Mouse (Mus musculus) common myeloid progenitor, adult 5-6 weeks (primary cell): ENCODE measurements at regions not wholly inside any gene's neighbourhood (a gene's known extent, or its start where the extent isn't known, plus 50 kb on each side); places are given as distances from the start of the nearest gene placed in this dataset.

Experiments used
- ATAC-seq: replicated peaks from 2 replicates; pipeline ENCODE4 v1.8.0; 2016; ENCODE audit warnings: low read depth, mild to moderate bottlenecking, moderate TSS enrichment, inconsistent platforms; ENCODE audit not compliant: poor library complexity, severe bottlenecking

DNA sequence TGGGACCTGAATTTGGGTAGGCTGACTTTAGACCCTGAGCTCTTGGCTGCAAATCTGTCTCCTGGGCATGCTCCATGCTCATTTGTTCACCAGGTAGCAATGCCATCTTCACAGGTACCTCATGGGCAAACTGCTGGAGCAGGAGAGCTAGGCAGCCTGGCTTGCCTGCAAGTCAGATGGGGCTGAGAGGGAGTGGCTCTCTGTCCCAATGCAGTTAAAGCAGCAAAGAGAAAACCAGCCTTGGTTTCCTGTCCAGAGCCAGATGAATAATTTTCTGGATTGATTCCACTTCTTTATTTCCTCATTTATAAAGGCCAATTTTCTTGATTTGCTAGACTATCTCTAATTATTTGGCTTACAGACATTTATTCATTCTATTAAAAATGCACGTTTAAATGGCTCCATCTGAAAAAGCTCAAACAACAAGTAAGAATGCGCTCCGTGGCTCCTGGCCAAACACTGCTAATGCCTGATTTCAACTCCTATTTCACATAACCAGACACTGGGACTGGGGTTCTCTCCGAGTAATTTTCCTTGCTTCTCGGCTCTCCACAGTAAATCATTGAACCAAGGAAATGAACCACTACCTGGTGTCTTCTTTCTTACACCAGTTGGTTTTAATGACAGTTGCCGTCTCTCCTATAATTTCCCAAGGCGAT is 60.5 kb downstream of the Rsl24d1 start:
- ATAC-seq, result no peak

DNA sequence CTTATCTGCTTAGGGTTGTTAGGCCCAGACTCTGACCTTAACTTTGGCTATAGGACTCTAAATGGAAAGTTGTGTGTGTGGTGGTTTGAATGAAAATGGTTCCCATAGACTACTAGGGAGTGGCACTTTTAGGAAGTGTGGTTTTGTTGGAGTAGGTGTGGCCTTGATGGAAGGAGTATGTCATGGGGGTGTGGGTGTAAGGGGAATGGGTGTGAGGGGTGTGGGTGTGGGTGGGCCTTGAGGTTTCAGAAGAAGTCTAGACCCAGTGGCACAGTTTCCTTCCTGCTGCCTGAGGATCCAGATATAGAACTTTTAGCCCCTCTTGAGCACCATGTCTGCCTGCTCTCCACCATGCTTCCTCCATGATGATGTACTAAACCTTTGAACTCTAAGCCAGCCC is 63.4 kb downstream of the Rsl24d1 start:
- ATAC-seq, result peak; percentile 73

DNA sequence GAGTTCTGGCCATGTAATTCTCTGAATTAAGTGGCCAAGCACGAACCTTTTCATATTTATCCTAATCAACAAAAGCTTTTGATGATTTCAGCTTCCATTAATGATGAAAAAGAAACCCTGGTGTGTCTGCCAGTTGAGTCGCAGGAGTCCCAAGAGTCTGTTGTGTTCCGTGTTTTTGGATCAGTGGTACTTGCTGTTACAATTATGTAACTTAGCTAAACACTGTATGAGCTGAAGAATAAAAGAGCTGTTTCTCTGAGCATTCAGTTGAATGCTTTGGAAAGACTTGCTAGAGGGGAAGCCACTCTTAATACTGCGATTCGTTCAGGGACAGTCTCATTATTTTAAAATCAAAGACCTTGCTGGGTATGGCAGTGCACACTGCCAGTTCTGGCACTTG is 70.1 kb downstream of the Rsl24d1 start:
- ATAC-seq, result no peak

DNA sequence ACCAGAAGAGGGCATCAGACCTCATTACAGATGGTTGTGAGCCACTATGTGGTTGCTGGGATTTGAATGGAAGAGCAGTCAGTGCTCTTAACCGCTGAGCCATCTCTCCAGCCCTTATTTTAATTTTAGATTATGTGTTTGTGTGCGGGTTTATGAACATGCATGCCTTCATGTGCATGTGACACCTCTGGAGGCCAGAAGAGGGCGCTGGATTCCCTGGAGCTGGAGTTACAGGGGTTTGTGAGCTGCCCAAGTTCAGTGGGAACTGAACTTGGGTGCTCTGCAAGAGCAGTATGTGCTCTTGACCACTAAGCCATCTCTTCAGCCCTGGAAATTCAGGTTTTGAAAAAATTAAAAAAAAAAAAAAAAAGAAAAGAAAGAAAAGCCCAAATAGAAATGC is 71.7 kb downstream of the Rsl24d1 start:
- ATAC-seq, result no peak

DNA sequence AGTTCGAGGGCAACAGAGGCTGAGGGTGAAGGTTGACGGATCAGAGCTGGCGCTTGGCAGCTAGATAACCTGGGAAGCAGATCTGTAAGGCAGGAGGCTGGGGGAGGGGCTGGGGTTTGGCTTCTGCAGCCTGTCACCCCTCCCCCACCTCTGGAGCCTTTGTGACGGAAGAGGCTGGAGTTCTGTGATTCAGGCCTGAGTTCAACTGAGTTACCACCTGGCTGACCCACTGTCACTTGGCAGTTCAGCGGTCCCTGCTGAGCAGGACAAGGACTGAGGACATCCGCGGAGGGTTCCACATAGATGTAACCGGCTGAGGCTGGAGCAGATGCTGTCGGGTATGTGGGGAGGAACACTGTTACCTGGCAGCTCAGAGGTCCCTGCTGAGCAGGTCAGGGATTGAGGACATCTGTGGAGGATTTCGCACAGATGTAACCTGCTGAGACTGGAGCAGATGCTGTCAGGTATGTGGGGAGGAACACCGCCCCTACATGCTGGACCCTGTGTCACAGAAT is 79.1 kb downstream of the Rsl24d1 start:
- no peak for ATAC-seq

DNA sequence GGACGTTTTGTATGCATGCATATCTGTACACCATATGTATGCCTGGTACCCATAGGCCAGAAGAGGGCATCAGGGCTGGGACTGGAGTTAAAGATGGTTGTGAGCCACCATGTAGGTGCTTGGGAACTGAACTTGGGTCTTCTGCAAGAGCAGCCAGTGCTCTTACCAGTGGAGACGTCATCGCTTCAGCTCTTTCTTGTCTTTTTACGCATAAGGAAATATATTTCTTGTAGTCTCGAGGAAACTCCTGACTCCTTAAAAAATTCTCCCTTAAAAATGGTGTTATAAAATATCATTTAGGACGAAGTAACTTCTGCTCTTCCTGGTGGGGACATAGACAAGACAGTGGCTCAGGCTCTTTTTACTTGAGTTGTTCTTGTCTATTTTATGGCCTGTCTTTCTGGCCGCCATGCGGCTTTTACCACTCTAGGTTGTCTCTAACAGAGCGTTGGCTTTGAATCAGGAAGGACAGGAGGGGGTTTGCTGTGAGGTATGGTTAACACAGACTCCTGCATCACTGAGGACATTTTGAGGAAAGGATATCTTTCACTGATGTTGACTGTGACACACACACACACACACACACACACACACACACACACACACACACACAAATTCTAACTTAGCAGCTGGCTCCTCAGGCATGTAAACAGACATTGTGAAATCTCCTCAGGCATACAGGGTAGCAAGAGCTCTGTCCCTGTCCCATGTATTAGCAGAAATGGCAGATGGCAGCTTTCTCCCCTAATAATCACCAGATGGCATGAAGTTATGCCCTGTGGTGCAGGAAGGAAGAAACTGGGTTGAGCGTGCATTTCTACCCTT is 85.2 kb downstream of the Rsl24d1 start:
- no peak for ATAC-seq

DNA sequence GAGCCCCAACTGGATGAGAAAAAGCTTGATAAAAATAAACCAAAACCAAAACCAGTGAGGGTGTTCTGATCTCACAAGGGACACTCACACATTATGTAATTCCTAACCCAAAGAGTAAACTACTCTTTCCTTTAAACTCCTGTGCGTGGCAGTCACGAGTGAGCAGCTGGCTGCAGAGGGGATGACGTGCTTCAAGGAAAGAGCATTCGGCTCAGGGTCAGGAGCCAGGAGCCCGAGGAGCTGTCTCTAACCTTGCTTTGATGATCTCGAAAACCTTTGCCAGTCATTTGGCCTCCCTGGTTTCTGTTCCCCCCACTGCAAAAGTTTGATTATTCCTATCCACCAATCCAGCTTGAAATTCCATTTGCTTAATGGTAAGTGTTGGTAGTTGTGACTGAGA is 109.9 kb downstream of the Rsl24d1 start:
- no peak for ATAC-seq

DNA sequence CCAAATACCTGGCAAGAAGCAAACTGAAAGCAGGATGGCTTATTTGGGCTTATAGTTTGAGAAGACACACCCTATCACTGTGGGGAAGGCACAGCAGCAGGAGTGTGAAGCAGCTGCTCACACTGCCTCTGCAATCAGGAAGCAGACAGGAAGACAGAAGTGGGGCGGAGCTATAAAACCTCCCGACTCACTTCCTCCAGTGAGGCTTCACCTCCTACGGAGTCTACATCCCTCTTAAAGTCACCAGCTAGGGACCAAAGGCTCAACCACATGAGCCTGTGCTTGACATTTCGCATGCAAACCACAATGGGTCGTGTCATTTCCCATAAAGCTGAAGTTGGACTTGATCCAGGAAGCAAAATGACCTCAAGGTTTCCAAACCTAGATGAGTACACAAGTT is 127.0 kb downstream of the Rsl24d1 start:
- peak; percentile 100 for ATAC-seq

DNA sequence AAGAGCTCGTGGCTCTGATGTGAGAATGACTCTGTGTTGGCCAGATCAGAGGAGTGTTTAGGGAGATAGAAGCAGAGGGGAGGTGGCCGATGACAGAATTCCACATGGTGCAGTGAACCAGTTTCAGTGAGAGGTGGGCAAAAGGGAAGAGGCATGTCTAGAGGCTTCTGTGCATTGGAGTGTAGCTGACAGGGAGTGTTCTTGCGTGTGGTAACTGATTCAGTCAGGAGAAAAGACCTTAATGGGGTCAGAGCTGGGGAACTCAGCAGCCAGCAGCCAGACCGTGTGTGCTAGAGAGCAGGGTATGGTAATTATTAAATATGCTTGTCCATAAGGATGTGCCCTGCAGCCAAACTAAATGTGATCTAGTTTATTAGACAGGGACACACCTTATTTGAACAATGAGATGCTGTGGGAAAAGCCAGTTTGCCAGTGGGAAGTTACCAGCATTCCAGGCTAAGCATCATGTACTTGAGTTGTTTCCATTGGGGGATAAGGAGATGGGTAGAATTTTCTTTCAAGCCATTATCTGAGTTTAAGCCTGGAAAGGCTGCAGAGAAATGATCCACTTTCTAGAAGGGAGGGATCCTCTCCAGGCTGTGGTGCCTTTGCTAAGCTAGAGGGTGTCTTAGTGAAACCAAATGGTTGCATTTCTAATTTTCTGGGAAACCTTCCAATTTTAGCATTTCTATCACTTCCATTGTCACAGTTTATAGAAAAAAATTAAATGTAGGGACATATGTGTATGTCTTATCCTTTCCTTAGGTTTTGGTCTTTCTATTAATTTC is 129.5 kb downstream of the Rsl24d1 start:
- no peak for ATAC-seq

DNA sequence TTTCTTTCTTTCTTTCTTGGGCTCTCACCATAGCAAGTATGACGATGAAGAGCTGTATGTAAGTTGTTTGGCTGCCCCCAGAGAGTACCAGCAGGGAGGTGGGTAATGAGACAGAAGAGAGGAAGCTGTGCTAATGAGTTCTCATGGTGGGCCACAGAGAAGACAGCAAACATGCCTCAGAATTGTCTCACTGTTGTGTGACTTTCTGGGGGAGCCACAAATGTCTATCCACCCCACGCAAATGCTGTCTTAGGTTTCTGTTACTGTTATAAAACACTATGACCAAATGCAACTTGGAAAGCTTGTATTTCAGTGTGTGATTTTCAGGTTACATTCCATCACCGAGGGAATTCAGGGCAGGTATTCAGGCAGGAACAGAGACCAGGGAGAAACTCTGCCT is 131.0 kb downstream of the Rsl24d1 start:
- ATAC-seq, result no peak

DNA sequence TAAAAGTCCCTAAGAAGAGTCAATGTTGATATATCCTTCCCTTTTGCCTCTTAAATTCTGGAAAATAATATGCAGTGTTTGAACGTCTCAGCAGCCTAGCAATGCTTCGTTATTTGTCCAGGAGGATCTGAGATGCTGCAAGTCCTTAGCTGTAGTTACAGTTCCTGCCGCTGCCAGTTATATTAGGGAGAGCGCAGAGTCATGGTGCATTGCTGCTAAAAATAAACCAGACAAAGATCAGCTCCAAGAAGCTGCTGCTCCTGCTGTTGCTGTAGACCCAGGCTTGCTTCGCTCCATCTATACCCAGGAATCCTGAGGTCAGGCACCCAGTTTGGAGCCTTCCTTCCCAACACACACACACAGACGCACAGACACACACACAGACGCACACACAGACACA is 132.3 kb downstream of the Rsl24d1 start:
- peak; percentile 45; the same call in 1 of the 2 replicates for ATAC-seq

DNA sequence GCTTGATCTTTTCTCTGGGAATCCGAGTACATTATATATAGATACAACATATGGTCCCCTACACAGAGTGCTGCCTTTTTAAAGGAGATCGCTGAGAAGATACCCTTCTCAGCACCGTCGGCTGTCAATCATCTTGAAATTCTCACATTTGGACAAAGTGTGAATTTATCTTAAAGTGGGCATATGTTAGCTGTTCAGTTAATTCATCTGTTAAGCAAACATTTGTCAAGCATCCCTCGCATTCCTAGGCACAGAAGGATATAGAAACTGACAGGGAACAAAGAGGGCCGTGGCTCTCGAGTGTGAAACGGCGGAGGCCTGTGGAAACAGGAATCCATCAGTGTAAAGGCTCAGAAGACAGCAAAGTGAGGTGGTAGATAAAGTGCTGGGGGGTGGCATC is 144.9 kb downstream of the Rsl24d1 start:
- no peak for ATAC-seq

DNA sequence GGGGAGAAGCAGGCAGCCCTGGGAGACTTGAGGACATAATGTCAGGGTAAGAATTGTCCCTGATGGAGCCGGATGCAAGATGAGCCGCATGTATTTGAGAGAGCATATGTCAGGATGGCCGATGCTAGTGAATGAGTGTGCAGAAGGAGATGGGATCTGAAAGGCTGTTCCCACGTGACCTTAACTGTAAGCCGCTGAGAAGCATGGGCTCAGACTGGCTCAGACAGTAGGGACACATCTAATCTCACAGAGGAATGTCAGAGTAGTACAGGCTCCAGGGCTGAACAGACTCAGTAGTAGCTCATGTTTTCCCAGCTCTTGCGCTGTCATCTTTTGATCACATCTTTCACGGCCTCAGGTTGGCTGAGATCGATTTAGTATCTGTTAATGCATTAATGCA is 145.4 kb downstream of the Rsl24d1 start:
- no peak for ATAC-seq

DNA sequence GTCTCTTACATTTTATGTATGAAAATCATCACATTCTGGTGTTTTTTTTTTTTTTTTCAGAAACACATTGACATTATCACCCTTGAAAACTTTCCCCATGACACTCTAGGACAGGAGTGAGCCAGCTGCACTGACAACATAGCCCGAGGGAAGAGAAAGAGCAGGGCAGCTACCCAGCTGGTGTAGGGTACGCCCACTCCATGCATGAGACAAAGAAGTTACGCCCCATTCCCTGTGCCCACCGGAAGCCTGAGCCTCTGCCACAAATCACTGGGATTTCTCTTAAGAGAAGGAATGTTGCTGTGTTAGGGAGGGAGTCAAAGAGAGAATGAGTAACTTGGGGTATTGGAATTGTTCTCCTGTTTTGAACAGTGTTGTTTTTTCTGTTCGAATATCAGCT is 149.5 kb downstream of the Rsl24d1 start:
- ATAC-seq, result no peak

DNA sequence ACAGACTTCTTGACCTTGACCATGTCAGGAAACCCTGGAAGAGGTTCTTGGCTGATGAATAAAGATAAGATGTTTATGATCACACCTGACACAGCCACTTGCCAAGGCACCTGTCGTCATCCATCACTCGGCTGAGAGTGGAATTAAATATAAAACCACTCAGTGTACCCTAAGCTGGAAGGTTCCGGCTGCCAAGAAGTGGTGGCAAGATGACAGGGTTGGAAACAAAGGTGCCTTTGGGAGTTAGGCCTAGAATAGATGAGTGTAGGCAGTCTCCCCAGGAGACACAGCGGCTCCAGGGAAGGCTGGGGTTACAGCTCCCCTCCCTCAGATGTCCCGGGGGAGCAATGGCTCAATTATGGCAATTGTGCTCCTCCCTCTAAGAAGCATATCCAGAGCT is 157.0 kb downstream of the Rsl24d1 start:
- ATAC-seq, result no peak

DNA sequence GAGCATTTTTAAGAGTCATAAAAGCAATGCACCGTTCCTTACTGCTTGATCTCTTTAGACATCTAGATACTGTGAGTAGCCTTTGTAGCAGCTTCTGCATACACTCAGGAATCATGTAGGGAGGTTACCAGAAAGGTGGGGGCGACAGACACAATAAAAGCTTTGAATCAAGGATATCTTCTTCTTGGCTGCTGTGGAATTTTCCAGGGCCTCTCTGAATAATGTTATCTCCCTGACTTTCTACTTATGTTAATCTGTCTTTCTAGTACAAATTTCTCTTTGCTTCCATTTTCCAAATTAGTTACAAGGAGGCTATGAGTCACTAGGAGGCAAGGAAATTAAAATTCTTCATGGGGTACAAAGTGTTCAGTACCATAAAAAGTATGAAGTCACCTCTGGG is 159.4 kb downstream of the Rsl24d1 start:
- ATAC-seq, result no peak

DNA sequence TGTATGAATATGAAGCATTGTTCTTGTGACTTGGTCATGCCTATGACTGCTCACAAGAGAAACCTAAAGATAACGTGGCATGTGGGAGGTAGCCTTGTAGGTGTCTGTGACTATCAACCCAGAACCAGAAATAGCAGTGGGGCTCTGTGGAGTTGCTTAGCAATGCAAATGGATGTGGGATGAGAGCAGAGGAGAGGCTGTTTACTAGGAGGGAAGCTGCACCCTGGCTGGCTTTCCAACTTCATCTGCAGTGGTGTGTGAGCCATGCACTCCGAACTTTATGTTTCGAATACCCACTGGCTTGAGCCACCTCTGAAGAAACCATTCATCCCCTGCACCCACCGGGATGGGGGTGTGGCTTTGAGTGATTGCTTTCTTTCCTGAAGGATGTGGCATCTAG is 160.5 kb downstream of the Rsl24d1 start:
- ATAC-seq, result no peak

DNA sequence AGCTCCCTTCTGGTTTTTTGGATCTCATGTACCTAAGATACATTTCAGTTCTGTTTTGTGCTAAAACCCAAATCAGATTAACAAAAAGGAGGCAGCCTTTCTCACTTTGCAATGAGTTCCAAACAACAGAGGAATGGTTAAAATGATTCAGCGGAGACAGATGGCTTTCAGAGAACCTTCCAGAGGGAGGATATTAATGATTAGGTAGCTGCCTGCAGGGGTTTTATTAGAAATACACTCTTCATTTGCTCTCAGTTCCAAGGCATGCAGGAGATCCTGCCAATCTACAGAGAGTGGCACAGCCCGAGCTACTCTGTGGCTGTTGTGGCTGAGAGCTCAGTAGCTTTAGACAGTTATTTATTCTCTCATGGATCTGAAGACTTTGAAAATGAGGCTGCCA is 162.4 kb downstream of the Rsl24d1 start:
- ATAC-seq, result no peak

DNA sequence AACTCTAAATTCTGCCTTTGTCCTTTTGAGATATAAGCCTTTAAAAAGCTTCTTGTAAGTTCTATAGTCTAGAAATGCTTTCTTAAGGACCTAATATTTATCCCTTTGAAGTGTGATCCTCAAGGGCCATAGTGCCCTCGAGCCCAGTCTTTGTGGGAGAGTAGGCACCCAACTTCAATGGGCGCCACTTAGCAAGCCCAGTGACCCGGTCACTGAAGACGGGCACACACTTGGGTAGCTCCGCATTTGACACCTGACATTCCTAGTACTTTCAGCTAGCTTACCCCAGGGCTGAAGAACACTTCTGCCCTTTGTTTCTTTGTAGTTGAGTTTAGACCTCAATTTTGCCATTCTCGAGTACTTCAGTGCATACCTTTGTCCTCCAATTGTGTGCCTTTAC is 182.1 kb downstream of the Rsl24d1 start:
- ATAC-seq, result no peak

DNA sequence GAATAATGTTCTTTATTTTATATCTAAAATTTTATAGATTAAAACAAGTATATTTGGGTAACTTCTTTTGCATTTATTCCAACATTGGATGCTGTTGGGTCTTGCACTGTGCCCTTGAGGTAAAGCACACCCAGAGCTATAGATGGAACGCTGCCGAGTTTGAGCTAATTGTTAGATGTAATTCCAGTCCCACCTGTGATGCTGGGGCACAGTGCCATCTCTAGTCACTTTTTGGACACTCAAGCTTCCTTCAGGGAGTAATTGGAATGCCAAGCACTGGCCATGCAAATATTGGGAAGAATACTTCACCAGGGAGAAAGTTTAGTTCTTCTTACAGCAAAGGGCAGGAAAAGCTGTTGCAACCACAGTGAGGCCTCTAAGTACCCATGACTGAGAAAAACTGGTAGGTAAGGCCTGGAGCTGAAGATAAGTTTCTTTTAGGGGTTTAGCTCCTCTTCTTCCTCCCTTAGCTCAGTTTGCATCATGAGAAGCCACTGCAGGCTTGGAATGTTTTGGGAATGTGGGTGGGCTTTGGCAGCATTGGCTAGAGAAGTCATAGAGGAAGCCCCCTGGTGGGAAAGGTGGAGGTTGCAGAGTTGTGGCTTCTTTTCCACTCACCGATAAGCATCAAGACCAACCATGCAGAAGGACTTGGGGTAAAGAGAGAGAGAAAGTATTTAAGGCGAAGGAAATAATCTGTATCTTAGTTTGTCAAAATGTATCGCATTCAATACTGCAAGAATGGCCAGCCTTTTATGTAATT is 189.1 kb downstream of the Rsl24d1 start:
- no peak for ATAC-seq
